Mouse (Mus musculus): Measurements from ENCODE around the gene BC067074.

DNA sequence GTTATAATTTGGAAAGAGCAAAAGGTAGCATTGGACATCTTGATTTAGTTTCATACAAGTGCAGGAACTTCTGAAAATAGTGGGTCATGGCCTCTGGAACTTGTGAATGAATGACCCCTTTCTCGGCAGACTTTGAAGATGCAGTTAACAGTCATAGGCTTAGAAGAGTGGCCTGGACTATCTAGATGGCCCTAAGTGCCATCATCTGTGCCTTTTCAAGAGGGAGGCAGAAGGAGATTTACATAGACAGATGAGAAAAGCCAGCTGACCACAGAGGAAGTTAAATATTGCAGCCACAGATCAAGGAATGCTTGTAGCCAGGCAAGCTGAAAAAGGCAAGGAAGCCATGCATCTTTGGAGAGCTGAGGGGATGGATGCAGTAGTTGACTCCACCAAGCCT lies 66.7 kb downstream of the BC067074 start:
- TF ChIP-seq HCFC1 (IDR thresholded peaks at IDR 0.05; ENCODE audit: borderline replicate concordance, insufficient read depth, low read length) (no peak), ZC3H11A (IDR thresholded peaks at IDR 0.05; ENCODE audit: borderline replicate concordance, low read depth, low read length) (no peak), ZNF384 (IDR thresholded peaks at IDR 0.05; ENCODE audit: low read depth, low read length) (no peak), CHD2 (IDR thresholded peaks at IDR 0.05; ENCODE audit: low read depth, low read length) (no peak), MAFK (IDR thresholded peaks at IDR 0.05; ENCODE audit: insufficient read depth, low read depth, low read length) (no peak)
